Mouse (Mus musculus): ENCODE measurements at regions not wholly inside any gene's neighbourhood (a gene's known extent, or its start where the extent isn't known, plus 50 kb on each side); places are given as distances from the start of the nearest gene placed in this dataset.

DNA sequence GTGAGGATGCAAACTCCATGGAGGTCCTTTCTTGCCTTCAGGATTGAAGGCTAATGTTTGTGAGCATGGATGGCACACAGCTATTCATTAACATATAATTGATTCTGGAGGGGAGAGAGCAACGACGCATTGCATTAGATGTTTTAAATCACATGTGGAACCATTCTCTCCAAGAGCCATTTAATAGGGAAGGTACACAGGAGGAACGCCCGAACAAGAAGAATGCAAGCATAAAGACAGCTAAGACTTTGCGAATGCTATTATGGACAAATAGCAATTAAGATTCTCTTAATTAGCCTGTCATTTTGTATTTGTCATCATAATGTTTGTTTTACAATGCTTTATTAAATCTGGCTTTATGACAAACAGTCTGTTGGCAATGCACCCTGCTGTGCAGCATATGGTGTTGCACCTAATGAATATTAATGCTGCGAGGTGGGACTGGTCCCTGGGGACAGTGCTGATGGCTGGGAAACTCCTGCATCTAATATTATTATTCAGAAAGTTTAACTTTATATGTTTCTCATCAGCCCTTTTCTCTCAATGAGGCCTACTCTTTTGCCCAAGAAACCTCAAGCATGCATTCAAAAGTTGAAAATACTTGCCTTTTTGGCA is 497.5 kb downstream of the Pros1 start:
- DNase-seq = no peak

DNA sequence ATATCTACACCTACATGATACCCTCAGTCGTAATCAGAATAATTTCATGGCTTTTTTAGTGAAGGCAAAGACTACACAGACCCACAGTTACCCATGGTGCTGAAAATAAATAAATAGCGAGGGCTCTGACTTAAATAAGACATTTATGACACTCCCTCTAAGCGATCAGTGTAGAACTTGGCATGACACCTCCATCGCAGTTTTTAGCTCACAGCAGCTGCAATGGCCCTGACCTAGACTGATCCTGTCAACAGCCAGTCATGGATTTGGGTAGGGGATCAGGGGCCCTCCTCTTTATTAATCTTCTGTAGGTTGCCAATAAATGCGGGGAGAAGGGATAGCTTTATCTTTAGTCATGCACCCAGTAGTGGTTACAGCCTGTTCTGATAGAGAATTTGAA is 494.1 kb downstream of the Epha3 start:
- no peak for DNase-seq

DNA sequence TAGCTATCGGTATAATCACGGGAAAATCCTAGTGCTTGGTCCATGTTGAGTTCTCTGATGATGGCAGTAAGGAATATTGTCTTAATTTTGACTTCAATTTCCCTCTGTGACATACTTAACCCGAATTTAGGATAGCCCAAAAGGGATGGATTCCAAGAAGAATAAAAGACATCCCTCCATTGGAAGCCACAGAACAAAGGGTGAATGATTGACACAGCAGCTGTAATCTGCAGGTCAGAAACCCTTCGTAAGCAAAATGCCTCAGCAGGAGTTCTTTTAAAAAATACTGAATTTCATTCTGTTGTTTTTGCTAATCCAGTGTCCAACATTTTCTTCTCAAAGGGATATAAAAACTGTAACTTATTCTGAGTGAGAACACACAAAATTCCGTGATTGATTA is 492.7 kb downstream of the Epha3 start:
- DNase-seq = no peak

DNA sequence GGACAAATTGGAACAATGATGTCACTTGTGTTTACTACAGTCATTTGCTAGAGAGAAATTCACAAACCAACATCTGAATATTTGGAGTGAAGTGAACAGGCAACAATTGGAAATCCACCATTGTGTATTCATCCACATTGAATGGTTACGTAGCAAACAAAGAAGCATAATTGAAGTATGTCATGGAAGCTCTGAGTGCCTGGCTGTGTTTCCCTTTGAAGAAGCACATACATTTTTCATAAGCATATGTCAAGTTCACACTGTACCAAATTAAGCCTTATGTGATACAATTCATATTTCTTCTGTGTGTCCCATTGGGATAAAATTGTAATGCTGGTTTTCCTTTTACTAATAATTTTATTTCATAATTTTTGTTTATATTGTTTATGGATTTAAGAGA is 459.0 kb downstream of the Epha3 start:
- no peak for DNase-seq

DNA sequence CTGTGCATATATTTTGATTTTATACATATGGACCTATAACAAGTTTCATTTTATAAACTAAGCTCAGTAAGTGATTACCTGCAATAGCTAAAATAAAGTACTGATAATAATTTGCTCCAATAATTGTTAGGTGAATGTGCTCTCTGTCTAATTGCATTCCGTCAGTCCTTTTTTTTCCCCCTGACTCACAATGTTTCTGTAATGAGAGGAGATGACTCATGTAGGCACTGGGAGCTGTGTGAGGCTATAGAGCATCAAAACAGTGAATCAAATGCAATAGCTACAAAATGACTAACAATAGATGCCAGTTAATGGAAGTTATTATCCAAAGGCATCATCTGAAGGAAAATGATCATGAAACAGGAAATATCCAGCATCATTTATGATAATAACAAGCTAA is 451.3 kb downstream of the Epha3 start:
- no peak for DNase-seq

DNA sequence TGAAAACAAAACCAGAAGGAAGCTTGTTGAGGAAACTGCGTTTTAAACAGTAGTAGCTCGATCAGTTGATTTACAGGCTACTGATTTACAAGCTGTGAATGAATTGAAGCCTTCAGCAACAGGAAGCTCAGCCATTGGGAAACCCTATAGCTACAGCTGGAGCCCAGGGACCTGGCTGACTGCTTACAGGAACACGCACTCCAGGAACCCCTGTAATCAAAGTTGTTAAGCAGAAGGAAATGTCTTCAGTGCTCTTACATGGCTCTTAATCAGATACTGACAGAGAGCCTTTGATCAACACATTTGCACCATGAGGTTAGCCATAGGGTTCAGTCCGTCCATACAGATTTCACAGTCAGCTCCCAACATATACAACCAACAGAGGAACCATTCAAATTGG is 411.7 kb downstream of the Epha3 start:
- no peak for DNase-seq

DNA sequence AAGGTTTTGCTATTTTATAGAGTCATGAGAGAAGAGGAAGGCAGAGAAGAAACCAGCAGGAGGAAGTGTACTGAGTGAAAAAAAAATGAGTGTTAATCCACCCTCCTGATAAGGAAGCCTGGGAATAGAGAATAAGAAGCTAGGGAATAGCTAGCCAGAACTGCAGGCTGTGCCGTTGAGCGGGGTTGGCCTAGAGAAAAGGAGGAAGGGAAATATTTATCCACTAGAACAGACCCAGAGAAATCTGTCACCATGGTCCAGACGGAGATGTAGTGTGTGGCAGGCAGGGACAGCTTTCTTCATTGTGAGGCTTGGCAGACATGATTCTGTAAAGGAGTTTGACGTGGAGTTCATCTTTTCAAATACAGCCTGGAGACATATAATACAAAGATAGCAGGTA is 397.4 kb downstream of the Epha3 start:
- no peak for DNase-seq

DNA sequence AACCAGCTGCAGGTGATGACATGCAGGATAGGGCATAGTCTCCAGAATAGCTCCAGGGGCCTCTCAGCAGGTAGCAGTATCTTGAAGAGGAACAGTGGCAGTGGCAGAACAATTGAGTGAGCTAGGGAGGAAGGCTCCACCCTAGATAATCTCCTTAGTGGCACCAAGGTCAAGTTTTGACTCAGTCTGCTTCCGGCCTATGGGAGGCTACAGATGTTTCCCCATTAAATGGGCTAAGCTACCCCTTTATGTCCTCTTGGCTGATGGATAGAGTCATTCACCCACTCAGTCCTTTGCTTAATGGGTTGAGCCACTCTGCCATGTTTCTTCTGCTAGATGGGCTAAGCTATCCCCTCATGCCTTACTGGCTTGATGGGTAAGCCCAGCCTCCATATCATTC is 395.1 kb downstream of the Epha3 start:
- no peak for DNase-seq

Data from layer of hippocampus, postnatal 36 days (tissue).